Mouse (Mus musculus): ENCODE results near the gene Gfod1.

DNA sequence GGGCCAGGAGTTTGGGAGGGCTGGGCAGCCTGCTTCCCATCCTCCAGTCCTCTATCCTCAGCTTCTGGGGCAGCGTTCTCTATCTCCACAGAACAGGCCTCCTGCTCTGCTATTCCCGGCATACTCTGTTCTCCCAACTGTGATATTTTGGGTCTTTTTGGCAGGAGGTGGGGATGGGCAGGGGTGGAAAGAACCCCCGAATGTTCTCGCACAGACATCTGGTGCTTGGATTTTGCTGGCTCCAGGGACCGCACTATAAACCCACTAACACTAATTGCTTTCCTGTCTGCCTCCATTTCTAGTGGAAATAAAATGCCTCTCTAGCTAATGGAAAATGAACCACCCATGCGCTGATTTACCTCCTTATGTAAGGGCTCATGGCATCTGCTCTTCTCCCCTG, 73.7 kb downstream of the Gfod1 start:
- TF ChIP-seq HCFC1 (IDR thresholded peaks at IDR 0.05; ENCODE audit: low read depth, low read length) (no peak), EP300 (IDR thresholded peaks at IDR 0.05; ENCODE audit: low read length) (no peak), POLR2A (IDR thresholded peaks at IDR 0.05; ENCODE audit: low read depth, low read length) (no peak), CTCF (conservative IDR thresholded peaks at IDR 0.05 in 1 of 2, IDR thresholded peaks at IDR 0.05 in 1 of 2; ENCODE audit: low read depth in 2 of 2, low read length in 2 of 2) (no peak), ETS1 (conservative IDR thresholded peaks at IDR 0.05; ENCODE audit: low read depth, low read length) (no peak), MXI1 (IDR thresholded peaks at IDR 0.05; ENCODE audit: low read depth, low read length) (no peak), JUND (conservative IDR thresholded peaks at IDR 0.05; ENCODE audit: low read depth, low read length) (no peak), UBTF (IDR thresholded peaks at IDR 0.05; ENCODE audit: low read depth, low read length) (no peak), MAFK (IDR thresholded peaks at IDR 0.05; ENCODE audit: insufficient replicate concordance, low read length) (no peak), ZNF384 (IDR thresholded peaks at IDR 0.05; ENCODE audit: low read depth, low read length) (no peak), MYC (IDR thresholded peaks at IDR 0.05; ENCODE audit: low read depth, low read length) (no peak), CHD1 (IDR thresholded peaks at IDR 0.05; ENCODE audit: low read depth, low read length) (no peak)
